Mouse (Mus musculus) megakaryocyte progenitor cell, adult 5-6 weeks (primary cell): ENCODE measurements at regions not wholly inside any gene's neighbourhood (a gene's known extent, or its start where the extent isn't known, plus 50 kb on each side); places are given as distances from the start of the nearest gene placed in this dataset.

Experiments
- ATAC-seq: replicated peaks from 2 replicates; pipeline ENCODE4 v1.8.0; 2016; ENCODE audit warnings: mild to moderate bottlenecking, moderate TSS enrichment, inconsistent platforms; ENCODE audit not compliant: poor library complexity

- ATAC-seq: no peak
These were observed 469.2 kb downstream of the Vrk1 start for GRCm38 (mm10) chr12:106479067-106479877.

- ATAC-seq: no peak
These were observed 469.8 kb downstream of the Vrk1 start for GRCm38 (mm10) chr12:106479878-106480194.

GRCm38 (mm10) chr12:106480281-106481060 is 470.4 kb downstream of the Vrk1 start:
- ATAC-seq: no peak

- ATAC-seq: no peak
These were observed 491.7 kb downstream of the Vrk1 start for GRCm38 (mm10) chr12:106501622-106502327.

GRCm38 (mm10) chr12:106504285-106504684 is 494.3 kb downstream of the Vrk1 start:
- ATAC-seq: no peak

- no peak for ATAC-seq
These were observed 504.0 kb downstream of the Vrk1 start for GRCm38 (mm10) chr12:106514057-106514456.

- no peak for ATAC-seq
These were observed 505.3 kb downstream of the Vrk1 start for GRCm38 (mm10) chr12:106515257-106515788.

GRCm38 (mm10) chr12:106519141-106519540 is 509.1 kb downstream of the Vrk1 start:
- ATAC-seq: no peak

- ATAC-seq: no peak
These were observed 514.4 kb downstream of the Vrk1 start for GRCm38 (mm10) chr12:106524411-106524810.

- no peak for ATAC-seq
These were observed 517.1 kb downstream of the Vrk1 start for GRCm38 (mm10) chr12:106527116-106527515.

GRCm38 (mm10) chr12:106527699-106528434 is 517.8 kb downstream of the Vrk1 start:
- no peak for ATAC-seq

- no peak for ATAC-seq
These were observed 518.5 kb downstream of the Vrk1 start for GRCm38 (mm10) chr12:106528521-106528920.

- ATAC-seq: no peak
These were observed 519.1 kb downstream of the Vrk1 start for GRCm38 (mm10) chr12:106529175-106529574.

GRCm38 (mm10) chr12:106535086-106535485 is 525.1 kb downstream of the Vrk1 start:
- ATAC-seq: no peak

- ATAC-seq: no peak
These were observed 525.7 kb downstream of the Vrk1 start for GRCm38 (mm10) chr12:106535628-106536288.

GRCm38 (mm10) chr12:106536289-106536636 is 526.2 kb downstream of the Vrk1 start:
- ATAC-seq: no peak

- ATAC-seq: no peak
These were observed 530.0 kb downstream of the Vrk1 start for GRCm38 (mm10) chr12:106540003-106540402.

GRCm38 (mm10) chr12:106559566-106559965 is 549.5 kb downstream of the Vrk1 start:
- no peak for ATAC-seq

GRCm38 (mm10) chr12:106565263-106565681 is 555.2 kb downstream of the Vrk1 start:
- ATAC-seq: no peak

GRCm38 (mm10) chr12:106566361-106566760 is 556.3 kb downstream of the Vrk1 start:
- ATAC-seq: no peak
